8 mouse cellular contexts compared by ENCODE assay signal in the genomic region with DNA sequence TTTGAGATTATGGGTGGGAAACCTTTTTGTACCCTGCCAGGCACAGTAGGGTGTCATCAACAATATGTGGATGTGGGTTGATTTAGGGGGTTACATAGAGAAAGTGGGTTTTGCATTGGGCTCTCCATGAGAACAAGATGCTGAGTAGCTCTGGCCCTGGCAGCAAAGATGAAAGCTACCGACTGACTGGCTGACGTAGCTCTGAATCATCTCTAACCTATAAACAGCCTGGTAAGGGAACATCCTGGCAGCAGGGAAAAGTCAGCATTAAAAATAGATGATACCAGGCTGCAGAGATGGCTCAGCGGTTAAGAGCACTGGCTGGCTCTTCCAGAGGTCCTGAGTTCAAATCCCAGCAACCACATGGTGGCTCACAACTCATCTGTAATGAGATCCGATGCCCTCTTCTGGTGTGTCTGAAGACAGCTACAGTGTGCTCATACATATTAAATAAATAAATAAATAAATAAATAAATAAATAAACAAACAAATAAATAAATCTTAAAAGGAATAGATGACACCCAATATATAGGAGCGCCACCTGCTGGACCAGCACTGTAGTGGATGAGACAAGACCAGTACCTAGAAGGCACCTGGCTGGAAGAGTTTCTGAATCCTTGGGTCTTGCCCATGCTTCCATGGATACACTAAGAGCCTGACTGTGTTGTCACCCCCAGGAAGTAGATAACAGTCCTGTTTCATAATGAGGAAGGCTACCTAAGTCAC. TPM values are rescaled to one million over a fixed set of nuclear protein-coding genes. Genes with fewer than 3 reads are reported as not detected.
A peak's percentile ranks its signal among the peaks of the same experiment; 100 is the strongest.
DNase-seq lines count a peak whose midpoint lies in the region; ATAC-seq and TF ChIP-seq lines count a peak whose summit lies in the region.

No protein-coding gene starts in this region.

- H3K4me2 ChIP-seq in liver, postnatal 0 days (ENCODE audit: low read depth, low read length), result no peak overlapping the region

- no peaks in the 10 kb centered on the region for H3K9me3 ChIP-seq in liver, postnatal 0 days (ENCODE audit: low read length)

- no peak for TF ChIP-seq EP300 in liver, postnatal 0 days (IDR thresholded peaks at IDR 0.05; ENCODE audit: low read depth)

- peak; percentile 50 for TF ChIP-seq CTCF in gastrocnemius, adult 2 months (IDR thresholded peaks at IDR 0.05)
- peak; percentile 45 for TF ChIP-seq CTCF in liver, postnatal 0 days (IDR thresholded peaks at IDR 0.05; ENCODE audit: low read depth)

- no peaks in the 10 kb centered on the region for H3K4me1 ChIP-seq in liver, postnatal 0 days (ENCODE audit: insufficient read depth)

- peak overlapping the region; percentile 83 for H3K27ac ChIP-seq in gastrocnemius, adult 2 months
- no peak overlapping the region for H3K27ac ChIP-seq in liver, postnatal 0 days (ENCODE audit: low read depth)

- no peaks in the 10 kb centered on the region for H3K36me3 ChIP-seq in liver, postnatal 0 days (replicated peaks; ENCODE audit: insufficient read depth, low read length)

- peak; percentile 55 for DNase-seq in gastrocnemius, adult 2 months
- no peak for DNase-seq in gastrocnemius, postnatal 14 days
- DNase-seq in urinary bladder, postnatal 14 days (ENCODE audit: low spot score), result peak; percentile 43
- DNase-seq in urinary bladder, postnatal 10 days (ENCODE audit: low spot score), result no peak
- peak; percentile 17 to 22 for DNase-seq in gastrocnemius, adult 8-10 months (ENCODE audit: low spot score in 2 of 2)
- DNase-seq in liver, postnatal 0 days, result peak; percentile 34
- peak; percentile 15 to 18 for DNase-seq in thymus, postnatal 36 days

- ATAC-seq in liver, postnatal 0 days, result no peak
- no peak for ATAC-seq in granulocyte monocyte progenitor cell, adult 5-6 weeks (replicated peaks; ENCODE audit: poor library complexity, severe bottlenecking)

- no peaks in the 10 kb centered on the region; the same call in 1 of the 2 replicates for H3K27me3 ChIP-seq in liver, postnatal 0 days (ENCODE audit: insufficient read depth, low read length)

- WGBS in liver, postnatal 0 days (ENCODE audit: insufficient replicate concordance), result 76% methylated on average over 5 of the region's 5 CpGs

- intact Hi-C loops in gastrocnemius, adult 2 months (cut with DNase I), result no loop called here
- intact Hi-C loops in gastrocnemius, postnatal 14 days (cut with DNase I; ENCODE audit: low total_unique reads), result no loop called here

- no peak overlapping the region for H3K9ac ChIP-seq in liver, postnatal 0 days (replicated peaks)

- H3K4me3 ChIP-seq in gastrocnemius, adult 2 months, result no peak overlapping the region
- H3K4me3 ChIP-seq in liver, postnatal 0 days (ENCODE audit: low read depth, low read length), result no peak overlapping the region

RNA-seq across cellular contexts. Expression of a gene that starts 31.7 kb away (rescaled TPM):
- 1 to 10 TPM in 1 of 2 experiments, under 1 TPM in 1; 0.84 to 4.5 TPM for total RNA-seq in gastrocnemius, adult 2 months (2021)
- under 1 TPM; 0.66 to 0.91 TPM for total RNA-seq in gastrocnemius, postnatal 14 days (2021)
- total RNA-seq in gastrocnemius, adult 8-10 months (2022), result 1 to 10 TPM; 3.9 to 8.1 (median 6.1) TPM
- polyA plus RNA-seq in liver, postnatal 0 days (2015; fragmentation: Nextera tagmentation; extraction: Ambion mirVana), result 38.8 and 45.0 TPM in 2 replicates
- total RNA-seq in granulocyte monocyte progenitor cell, adult 5-6 weeks (2014; fragmentation: Nextera tagmentation), result not detected in 2 replicates
- total RNA-seq in granulocyte monocyte progenitor cell, adult 5-6 weeks (2017), result not detected in 2 replicates

Comparison
In these comparisons a context has a peak if more than half of its experiments do, and no peak if none do; other contexts are left out.
1. DNase-seq: peak in gastrocnemius, adult 2 months (single experiment), urinary bladder, postnatal 14 days (single experiment), gastrocnemius, adult 8-10 months (2 of 2), liver, postnatal 0 days (single experiment) and thymus, postnatal 36 days (2 of 2); none in gastrocnemius, postnatal 14 days (single experiment) and urinary bladder, postnatal 10 days (single experiment).